Mouse (Mus musculus) MN1 (cell line): Measurements from ENCODE around the gene Rin3.
A peak's percentile ranks its signal among the peaks of the same experiment; 100 is the strongest.
"Not testable (repeated sequence)": the region's sequence is repeated elsewhere in the genome, so short reads cannot be mapped to it uniquely, and the experiment has no call there.

Experiments
- DNase-seq: peaks from one replicate; pipeline ENCODE4 v3.0.0-alpha.2; 2016; ENCODE audit warnings: low spot score

Gene Rin3

GRCm38 (mm10) chr12:102282763-102283482, at the start of gene Rin3:
Gene Rin3 (plus strand): TSS chr12:102283048.
- DNase-seq: no peak

DNA sequence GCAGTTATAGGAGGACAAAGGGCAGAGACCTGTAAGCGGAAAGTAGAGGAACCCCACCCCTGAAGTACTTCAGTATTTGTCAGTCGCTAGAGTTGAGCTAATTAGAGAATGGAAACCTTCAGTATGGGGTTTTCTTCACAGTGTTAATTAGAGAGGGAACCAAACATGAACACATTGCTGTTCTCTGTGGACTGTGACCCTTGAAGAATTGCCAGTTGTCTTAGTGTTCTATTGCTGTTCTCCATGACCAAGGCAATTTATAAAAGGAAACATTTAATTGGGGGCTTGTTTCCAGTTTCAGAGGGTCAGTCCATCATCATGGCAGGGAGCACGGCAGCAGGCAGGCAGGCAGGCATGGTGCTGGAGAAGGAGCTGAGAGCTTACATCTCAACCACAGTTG, 47.3 kb upstream of the Rin3 start:
- no peak for DNase-seq

DNA sequence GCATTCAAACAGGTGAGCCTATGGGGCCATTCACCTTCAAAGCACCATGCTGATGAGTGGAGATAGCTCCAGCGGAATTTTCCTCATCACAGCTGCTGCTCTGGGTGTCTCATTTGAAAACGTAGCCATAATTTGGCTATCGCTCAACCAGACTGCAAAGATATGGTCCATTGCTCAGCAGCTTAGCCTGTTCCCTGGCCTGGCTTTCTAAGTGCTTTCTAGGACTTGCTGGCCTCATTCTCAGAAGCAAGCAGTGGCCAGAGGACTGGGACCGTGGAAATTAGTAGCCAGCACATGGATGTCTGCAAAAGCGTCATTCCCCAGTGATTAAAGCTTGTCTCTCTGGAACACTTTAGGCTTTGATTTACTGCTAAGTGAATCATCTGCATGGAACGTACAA, 46.5 kb upstream of the Rin3 start:
- DNase-seq: peak; percentile 8

DNA sequence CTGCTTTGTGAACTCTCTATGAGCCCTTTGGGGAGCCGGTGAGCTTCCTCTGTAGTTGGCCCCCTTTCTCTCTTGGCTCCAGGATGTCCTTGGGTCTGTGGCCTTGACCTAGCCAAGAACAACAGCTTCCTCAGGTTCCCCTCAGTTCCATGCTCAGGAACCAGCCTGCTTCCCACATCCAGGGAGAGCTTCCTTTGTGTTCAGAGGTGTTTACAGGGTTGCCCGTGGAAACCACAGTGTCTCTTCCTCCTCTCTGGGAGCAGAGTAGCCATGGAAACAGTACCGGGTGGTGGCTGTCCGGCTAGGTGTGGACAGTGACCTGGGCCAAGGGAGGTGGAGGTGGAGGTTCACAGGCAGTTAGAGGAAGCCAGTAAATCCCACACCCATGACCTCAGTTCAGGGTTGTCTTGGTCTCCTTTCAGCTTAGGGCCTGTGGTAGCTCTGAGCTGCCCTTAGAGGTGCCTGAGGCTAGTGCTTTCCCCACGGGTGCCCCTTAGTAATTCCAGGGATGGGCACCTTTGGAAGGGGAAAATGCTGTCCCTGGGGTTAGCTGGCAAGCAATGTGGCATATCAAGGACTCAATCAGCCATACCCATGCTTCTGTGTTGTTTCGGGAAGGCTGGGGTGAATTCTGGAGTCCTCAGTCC, 40.6 kb upstream of the Rin3 start:
- DNase-seq: no peak

DNA sequence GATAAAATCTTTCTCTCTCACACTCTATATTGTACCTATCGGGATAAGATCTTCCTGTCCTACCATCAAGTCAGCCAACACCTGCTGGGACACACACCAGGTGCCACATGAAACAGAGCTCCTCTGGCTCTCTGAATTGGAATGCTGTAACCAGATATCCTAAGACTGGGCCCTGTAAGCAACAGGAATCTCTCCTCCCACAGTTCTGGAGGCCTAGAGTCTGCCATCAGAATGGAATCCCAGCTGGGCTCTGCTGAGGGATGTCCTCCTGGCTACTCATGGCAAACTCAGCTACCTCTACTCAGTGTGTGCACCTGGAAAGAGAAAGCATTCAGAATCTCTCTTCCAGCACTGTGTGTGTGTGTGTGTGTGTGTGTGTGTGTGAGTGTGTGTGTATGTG, 38.9 kb upstream of the Rin3 start:
- no peak for DNase-seq

DNA sequence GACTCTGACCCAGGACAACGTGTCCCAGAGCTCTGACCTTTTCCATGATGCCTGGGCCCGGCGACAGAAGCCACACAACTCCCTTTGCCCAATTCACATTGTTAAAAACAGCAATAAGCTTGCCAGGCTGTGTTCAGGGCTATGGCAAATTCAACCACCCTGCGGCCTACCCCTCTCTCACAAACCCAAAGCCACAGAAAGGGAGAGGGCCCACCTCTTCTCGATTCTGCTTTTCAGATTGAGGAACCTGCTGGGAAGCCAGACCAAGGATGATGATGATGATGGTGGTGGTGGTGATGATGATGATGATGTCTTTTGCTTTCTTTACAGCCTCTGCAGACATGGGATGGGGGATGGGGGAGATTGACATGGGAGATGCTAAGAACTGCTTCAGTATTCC, 36.6 kb upstream of the Rin3 start:
- DNase-seq: no peak

- DNase-seq: no peak
Observed at GRCm38 (mm10) chr12:102248104-102248503, 34.7 kb upstream of the Rin3 start.

DNA sequence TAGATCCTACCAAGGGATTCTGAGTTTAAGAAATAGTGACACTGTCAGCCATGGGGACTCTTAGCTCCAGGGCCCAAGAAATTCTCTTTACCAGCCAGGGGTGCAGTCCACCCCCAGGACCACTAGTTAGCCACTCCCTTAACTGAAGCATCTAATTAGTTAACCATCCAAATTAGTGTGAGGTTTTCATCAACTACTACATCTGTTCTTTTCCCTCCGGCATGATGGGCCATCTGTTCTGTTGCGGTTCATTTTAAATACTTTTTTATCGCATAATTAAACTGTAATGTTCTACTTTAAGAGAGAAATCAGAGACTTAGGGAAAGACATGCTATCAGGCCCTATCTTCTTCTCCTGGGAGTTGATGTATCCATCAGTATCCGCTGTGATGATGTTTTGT, 32.5 kb upstream of the Rin3 start:
- no peak for DNase-seq

DNA sequence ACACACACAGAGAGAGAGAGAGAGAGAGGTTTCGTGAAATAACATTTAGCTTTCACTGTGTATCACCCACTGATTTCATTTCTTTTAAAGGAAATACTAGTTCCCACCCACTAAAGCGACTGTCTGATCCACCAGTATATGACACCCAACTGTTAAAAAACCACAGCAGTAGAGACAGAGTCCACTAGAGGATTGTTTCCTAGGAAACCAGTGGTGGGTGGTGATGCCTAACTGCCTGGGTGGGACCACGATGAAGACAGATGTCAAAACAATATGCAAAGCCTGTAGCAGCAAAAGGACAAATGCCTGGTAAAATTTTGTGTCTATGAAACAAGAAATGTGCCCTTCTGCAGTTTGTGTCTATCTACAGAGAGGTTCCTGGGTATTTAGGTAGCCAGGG, 31.8 kb upstream of the Rin3 start:
- DNase-seq: no peak

DNA sequence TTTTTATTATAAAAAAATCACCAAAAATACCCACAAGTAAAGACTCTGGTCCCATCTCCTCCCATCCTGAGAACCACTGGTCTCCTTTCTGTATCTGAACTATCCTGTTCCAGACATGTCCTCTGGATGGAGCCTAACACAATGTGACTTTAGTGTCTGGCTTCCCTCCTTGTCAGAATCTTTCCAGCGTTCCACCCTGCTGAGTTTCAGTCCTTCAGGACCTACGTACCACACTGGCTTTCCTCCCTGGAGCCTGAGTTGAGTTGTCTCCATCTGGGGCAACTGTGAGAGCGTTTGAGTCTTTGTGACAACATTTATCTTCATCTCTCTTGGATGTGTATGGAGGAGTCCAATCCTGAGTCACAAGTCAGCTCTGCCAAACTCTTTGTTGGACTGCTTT, 30.9 kb upstream of the Rin3 start:
- no peak for DNase-seq

GRCm38 (mm10) chr12:102252525-102252924, 30.3 kb upstream of the Rin3 start:
- no peak for DNase-seq

DNA sequence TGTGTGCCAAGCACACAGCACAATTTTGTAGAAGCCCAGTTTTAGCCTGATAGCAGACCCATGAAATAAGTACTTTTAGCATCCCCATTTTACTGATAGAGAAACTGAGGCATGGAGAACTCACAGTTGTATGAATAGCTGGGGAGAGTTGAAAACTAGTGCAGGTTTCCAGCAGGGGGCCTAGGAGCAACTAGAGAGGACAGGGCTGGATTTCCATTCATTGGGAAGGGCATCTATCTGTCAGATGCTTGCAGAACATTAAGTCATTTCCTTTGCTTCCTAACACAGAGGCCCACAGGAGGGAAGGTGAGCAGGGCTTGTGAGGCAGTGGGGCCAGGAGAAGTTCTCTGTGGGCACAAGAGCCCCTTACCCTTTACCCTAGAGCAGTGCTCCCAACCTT, 27.8 kb upstream of the Rin3 start:
- no peak for DNase-seq

DNA sequence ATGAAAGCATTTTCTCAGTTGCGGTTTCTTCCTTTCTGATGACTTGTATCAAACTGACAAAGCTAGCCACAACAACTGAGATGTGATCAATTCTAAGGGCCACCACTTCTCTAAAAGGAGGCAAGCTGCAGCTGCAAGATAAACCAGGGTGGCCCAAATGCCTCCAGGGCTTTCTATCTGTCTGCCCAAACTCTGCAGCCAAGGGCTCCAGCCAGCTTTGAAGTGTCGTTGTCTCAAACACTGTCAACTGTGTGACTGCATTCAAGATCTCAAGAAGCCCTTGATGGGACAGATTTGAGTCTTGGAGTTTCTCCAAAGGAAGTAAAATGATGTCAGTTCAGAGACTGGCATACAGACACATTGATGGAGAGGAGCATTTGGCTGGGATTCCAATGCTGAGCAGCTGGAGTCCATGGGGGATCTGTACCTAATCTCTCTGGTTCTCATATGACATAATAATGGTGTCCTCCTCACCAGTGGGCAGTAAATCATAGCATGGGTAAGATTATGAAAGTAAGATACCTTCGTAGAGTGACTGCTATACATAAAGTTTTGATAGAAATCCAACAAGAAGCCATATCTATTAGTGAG, 24.2 kb upstream of the Rin3 start:
- DNase-seq: no peak

DNA sequence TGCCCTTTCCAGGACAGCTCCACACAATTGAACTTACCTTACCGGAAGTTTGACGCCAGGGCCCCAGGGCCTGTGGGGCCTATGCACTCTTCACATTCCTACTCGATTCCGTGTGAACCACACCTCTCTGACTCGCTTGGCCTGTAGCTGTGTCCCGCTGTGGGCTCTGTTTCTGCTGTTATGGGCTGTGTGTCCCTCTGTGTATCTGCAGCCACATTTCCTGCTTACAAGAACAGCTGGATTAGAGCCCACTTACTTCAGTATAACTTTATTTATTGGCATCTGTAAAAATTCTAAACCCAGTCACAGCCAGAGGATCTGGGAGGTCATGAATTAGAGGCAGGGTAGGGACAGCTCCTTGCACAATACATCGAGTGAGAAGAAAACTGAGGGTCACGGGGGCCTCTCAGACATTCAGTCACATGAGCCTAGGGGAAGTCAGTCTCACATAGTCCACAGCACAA, 20.9 kb upstream of the Rin3 start:
- no peak for DNase-seq

DNA sequence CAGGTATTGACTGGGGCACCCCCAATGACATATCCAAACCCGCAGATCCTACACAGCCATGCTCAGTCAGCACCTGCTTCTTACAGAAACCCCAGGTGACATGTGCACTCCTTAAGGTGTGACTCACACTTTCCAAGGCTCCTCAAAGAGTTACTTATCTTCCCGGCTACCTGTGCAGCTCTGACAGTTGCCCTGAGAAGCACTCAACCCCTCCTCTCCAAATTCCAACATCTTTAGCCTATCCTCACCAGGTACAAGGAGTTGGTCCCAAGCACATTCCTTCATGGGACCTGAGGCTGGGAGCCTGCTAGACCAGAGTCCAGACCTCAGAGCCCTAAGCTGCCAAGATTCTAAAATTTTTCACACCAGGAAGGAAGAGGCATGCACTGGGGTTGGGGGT, 20.0 kb upstream of the Rin3 start:
- no peak for DNase-seq

DNA sequence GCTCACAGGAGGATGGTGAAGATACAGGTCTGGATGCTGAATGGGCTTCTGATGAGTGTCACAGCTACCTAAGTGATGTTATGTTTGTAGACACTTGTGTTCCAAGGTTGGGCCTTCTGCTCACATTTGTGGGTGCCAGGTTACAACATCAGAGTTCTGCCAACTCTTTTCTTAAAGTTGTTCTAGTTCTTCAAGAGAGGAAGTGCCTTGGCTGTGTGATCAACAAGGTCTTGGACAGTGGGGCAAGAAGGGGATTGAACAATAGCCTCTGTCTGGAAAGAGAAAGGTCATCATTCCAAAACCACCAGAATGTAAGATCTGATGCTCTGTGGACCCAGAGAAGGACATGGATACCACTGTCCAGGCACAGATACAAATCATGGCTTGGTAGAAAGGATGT, 19.6 kb upstream of the Rin3 start:
- DNase-seq: no peak

DNA sequence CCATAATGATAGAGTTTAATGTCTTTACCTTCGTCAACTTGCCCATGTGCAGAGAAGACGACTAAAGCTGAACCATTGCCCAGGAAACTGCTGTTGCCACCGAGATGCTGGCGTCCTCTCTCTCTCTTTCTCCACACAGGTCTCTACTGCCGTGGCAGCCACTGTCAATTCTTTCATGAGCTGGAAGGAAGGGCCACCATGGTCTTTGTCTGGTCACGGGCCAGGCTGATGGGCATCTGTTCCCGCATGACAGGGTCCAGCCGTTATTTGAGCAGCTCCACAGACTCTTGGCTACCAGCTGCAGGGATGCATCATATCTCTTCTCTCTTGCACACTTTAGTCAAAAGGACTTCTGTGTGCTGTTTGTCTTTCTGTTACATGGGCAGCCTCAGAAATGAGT, 16.4 kb upstream of the Rin3 start:
- DNase-seq: no peak

GRCm38 (mm10) chr12:102269144-102269543, 13.7 kb upstream of the Rin3 start:
- no peak for DNase-seq

- DNase-seq: no peak
Observed at GRCm38 (mm10) chr12:102270776-102271405, 12.0 kb upstream of the Rin3 start.

DNA sequence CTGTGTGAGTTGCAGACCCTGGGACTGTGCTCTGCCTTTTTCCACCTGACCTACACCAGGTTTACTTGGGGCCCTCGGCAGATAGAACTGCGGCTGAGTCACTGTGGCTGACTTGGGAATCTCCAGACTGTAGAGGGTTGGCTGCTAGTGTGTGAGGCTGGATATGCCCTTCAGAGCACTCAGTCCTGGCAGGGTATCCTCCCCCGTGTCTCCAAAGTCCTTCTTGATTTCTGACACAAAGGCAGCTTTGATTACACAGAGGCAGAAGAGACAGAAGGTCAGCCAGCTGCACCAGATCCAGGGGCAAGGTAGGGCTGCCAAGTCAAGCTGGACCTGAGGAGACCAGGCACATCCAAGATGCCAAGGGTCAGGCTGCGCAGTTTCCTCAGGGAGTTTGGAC, 11.4 kb upstream of the Rin3 start:
- no peak for DNase-seq

DNA sequence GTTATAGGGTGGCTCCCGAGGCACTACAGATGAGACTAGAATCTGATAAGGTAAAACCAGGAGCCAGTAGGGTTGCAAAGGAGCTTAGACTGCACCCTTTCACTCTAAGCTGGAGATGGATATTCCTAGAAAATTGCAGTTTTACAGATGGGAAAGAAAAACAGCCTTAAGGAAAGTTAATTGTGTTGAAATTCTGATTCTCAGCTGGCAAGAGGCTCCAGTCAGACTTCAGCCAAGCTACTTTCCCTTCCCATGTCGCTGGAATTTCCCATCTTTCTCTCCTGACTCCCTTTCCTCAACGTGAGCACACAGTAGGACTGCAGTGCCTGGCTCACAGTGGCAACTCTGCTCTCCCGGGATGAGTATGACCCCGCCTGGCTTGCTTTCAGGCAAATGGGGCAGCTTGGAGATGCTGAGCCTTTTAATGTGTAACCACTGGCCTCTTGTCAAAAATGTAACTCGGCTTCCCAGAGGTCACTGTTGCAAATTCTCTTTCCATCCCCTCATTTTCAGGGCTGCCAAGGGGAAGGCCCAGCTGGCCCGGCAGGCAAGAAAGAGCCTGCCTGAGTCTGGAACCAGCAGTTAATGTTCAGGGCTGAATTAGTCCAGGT, 6.9 kb upstream of the Rin3 start:
- no peak for DNase-seq

DNA sequence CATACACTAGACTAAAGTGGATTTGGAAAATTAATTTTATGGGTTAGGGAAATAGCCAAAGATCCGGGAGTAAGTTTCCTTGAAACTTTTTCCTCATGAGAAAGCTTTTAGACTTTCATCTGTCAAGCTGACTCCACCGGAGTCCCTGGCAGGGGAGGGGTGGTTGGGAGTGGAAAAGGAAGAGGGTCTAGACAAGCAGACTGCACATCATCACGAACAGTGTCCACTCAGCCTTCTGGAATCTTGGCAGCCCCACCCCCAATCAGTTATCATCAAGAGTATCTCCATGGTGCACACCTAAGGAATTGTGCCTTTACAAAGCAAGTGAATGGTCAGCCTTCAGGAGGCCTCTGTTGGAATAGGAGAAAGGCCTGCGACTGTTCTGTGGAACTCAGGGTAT, 2.6 kb upstream of the Rin3 start:
- not testable (repeated sequence) for DNase-seq
